Mouse (Mus musculus): ENCODE results near the gene Nmb. TPM values are rescaled to one million over a fixed set of nuclear protein-coding genes. Genes with fewer than 3 reads are reported as not detected.
"Not testable (repeated sequence)": the region's sequence is repeated elsewhere in the genome, so short reads cannot be mapped to it uniquely, and the experiment has no call there.

The Nmb gene
- 1 to 10 TPM; 3.6 to 4.0 TPM for total RNA-seq (2021)
- long read RNA-seq, experiment 1 = 0 reads
- long read RNA-seq, experiment 2 = 0 reads

DNA sequence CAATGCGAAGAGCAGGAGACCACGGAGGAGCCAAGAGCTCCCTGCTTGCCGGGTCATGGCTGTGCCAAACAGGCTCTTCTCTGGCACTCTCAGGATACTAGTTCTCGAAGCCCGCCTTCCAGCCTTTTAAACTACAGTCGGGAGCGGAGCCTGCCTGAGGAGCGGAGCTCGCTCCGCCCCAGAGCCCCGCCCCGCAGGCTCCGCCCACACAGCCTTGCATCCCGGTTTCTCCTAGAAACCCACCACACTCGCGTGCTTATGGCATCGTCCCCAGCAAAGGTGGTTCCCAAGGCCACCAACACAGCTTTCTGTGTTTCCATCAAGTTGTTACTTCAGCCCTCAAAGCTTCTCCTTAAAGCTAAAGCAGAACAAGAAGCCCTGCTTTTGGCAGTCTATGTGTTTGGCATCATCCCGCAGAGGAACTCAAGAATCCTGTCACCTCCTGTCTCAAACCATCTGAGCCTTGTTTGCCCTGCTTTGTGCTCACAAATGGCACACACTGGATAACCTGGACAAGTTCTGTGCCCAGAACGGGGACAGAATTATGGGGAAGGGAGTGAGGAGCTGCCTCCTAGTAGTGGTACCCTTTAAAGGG is at the start of gene Nmb:
Nmb (minus strand) TSS at position 156 of the 595 bp plus-strand sequence.
- intact Hi-C loops (cut with DNase I) = no loop called here
- peak within 1 kb of the TSS; percentile 77 for H3K4me3 ChIP-seq

DNA sequence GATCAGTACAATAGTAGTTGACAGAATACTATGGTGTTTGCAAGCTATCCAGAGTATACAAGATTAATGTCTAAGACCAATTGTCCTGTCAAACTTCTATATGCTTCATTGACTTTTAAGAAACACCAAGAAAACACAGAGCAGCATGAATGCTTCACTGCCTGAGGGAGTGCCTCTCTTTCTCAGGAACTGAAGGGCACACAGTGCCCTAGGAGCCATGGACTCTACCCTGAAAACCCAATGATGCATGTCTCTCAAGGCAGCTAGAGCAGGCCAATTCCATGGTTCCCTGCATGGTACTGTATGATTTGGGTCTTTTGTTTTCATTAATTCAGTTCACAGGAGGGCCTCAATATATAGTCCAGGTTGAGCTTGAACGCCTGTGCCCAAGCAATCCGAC is 49.4 kb upstream of the Nmb start:
- H3K4me3 ChIP-seq = no peak overlapping the region
- intact Hi-C loops (cut with DNase I) = no loop called here
- no peak for DNase-seq
- no peak for TF ChIP-seq CTCF (IDR thresholded peaks at IDR 0.05)
- no peak overlapping the region for H3K27ac ChIP-seq

More for the DNA sequence above, at the start of gene Nmb:
- peak; percentile 82 for DNase-seq
- no peak for TF ChIP-seq CTCF (IDR thresholded peaks at IDR 0.05)
- H3K27ac ChIP-seq = peak within 1 kb of the TSS; percentile 66

DNA sequence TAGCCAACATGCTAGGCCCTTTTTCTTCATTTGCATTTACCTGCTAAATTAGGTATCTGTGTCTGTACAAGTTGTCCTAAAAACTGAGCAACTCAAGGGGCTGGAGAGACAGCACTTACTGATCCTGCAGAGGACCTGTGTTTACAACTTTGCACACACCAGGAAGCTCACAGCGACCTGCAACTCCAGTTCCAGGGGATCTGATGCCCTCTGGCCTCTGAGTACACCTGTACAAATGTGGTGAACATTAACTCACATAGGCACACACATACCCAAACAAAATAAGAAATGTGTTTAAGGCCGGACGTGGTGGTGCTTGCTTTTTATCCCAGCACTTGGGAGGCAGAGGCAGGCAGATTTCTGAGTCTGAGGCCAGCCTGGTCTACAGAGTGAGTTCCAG is 47.3 kb upstream of the Nmb start:
- DNase-seq = no peak
- no peak for TF ChIP-seq CTCF (IDR thresholded peaks at IDR 0.05)
- H3K27ac ChIP-seq = no peak overlapping the region
- no peak overlapping the region for H3K4me3 ChIP-seq
- intact Hi-C loops (cut with DNase I) = no loop called here

DNA sequence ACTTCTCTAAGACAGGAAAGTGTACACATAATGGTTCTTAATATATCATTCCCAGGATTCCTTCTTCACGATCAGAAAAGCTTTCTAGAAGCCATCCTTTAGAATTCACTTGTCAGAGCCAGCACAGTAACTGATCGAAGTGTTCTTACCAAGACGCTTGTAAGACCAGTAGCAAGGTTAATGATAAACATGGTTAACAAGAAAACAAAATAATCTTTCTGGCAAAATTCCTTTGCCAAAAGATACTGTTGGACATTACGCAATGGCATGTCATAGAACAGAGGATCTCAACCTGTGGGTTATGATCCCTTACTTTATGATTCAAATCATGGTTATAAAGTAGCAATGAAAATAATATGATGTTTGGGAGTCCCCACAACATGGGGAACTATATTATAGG is 46.6 kb upstream of the Nmb start:
- intact Hi-C loops (cut with DNase I) = no loop called here

DNA sequence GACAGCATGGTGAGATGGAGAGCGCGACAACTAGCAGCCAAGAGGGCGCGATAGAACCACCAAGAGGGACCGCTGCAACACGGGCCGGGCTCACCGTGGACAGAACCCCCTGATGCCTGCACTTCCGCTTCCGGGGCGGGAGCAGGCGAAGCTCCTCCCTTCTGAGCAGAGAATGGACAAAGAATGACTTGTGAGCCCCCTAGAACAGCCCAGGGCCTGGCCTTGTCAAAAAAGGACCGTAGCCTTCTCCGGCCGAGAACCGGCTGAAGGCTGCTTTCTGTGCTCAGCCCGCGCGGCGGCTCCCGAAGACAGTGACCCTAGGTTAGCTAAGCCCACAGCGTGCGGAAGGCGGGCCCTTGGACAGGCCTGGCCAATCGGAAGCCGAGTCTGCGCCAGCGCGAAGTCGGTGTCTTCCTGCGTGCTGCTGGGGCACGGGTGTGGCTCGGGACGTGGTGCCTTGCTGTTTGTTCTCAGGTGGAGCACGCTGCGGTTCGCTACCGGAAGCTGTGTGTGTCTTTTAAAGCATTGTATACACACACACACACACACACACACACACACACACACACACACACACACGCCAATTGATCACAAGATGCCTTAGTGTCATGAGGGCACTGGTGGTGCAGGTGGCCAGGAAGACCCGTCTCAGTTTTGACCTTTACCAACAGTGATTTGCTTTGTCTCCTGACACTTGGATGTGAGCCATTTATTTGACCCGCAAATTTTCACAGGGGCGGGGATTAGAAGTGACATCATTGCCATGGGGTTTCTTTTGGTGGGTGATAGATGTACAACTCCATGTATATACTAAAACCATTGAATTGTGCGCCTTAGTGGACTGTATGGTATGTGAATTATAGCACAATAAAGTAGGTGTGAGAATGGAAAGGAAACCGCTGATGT is 42.8 kb upstream of the Nmb start, which contains the start of gene Sec11a:
Sec11a (minus strand) TSS at position 336 of the 906 bp plus-strand sequence.
- peak; percentile 21; the same call in 1 of the 2 replicates for TF ChIP-seq CTCF (IDR thresholded peaks at IDR 0.05)
- Histone ChIP-seq H3K27ac (peak within 1 kb of the TSS; percentile 98), H3K4me3 (peak within 1 kb of the TSS; percentile 94)
- peak; percentile 96 for DNase-seq
- intact Hi-C loops (cut with DNase I) = loop anchor here (5.0 kb wide), 1 partner anchor 40 kb away; no protein-coding TSS in a partner anchor

More for the DNA sequence above, 46.6 kb upstream of the Nmb start:
- no peak overlapping the region for H3K27ac ChIP-seq
- DNase-seq = no peak
- TF ChIP-seq CTCF (IDR thresholded peaks at IDR 0.05) = no peak
- no peak overlapping the region for H3K4me3 ChIP-seq

DNA sequence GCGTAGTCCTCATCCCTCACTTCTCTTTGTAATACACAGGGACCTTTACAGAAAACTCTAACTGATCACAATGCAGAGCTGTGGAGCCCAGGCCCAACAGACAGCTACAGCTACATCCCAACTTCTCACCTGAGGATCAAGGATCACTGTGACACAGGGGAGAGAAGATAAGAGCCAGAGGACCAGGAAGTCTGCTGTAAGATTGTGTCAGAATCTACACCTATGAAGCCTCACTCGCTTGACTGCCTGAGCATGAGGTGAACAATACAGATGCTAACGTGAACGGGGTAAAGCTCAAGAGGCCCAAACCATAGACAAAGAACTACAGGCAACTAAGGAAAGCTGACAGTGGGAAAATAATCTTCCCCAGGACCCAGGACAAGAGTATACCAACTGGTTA is 34.9 kb upstream of the Nmb start:
- DNase-seq = no peak
- Histone ChIP-seq H3K4me3 (no peak overlapping the region), H3K27ac (no peak overlapping the region)
- intact Hi-C loops (cut with DNase I) = no loop called here
- no peak for TF ChIP-seq CTCF (IDR thresholded peaks at IDR 0.05)

DNA sequence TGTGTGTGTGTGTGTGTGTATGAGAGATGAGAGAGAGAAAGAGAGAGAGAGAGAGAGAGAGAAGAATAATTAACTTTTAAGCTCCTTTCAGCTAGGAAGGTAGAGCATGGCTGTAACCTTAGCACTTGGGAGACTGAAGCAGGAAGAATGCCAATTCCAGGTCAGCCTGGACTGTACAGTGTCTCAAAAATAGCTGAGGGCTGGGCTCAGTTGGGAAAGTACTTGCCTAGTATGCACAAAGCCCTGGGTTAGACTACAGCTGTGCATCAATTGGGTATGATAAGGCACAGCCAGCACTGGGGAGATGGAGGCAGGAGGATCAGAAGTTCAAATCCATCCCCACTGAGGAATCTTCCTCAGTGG is 32.4 kb upstream of the Nmb start:
- intact Hi-C loops (cut with DNase I); DNase-seq; H3K27ac ChIP-seq; H3K4me3 ChIP-seq: not testable (repeated sequence)

DNA sequence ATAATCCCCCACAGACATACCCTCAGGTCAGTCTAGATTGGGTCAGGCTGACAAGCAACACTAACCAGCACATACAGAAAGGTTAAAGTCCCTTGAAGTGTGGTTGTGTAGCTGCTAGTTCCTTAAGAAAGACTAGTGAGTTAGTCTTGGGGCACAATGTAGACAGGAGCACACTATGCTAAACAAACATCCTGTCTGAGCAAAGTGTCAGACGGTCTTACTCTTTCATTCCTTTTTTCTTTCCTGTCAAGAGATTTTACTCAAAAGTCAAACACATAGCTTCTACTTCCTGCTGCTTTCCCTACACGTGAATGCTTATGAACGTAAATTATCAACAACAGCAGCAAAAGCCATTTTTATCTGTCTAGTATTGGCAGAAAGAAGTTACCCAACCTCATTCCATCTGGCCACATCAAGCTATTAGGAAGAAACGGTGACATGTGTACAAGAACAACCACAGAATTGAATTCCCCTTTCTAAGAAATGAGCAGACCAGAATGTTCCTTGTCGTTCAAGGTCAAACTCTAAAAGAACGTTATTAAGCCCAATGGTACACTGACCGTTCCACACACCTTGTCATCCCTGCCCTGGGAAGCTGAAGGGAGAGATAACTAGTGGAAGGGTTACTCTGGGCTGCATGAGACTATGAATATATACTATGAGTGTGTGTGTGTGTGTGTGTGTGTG is 31.9 kb upstream of the Nmb start:
- intact Hi-C loops (cut with DNase I); H3K4me3 ChIP-seq; DNase-seq: not testable (repeated sequence)
- H3K27ac ChIP-seq = peak overlapping the region; percentile 46

DNA sequence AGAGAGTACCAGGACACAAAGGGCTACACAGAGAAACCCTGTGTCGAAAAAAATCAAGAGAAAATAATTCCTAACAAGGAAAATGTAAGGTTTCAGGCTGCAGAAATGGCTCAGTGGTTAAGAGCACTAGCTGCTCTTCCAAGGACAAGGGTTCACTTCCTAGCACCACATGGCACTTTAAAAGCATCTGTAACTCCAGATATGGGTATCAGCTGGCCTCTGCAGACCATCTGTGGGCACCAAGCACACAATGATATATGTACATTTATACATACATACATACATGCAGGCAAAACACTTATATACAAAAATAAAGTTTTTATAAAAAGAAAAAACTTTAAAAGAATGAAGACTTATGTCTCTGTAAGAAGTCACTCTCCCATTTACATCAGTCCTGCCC is 31.0 kb upstream of the Nmb start:
- Histone ChIP-seq H3K4me3 (no peak overlapping the region), H3K27ac (no peak overlapping the region)
- no peak for DNase-seq
- no peak for TF ChIP-seq CTCF (IDR thresholded peaks at IDR 0.05)
- intact Hi-C loops (cut with DNase I) = no loop called here

DNA sequence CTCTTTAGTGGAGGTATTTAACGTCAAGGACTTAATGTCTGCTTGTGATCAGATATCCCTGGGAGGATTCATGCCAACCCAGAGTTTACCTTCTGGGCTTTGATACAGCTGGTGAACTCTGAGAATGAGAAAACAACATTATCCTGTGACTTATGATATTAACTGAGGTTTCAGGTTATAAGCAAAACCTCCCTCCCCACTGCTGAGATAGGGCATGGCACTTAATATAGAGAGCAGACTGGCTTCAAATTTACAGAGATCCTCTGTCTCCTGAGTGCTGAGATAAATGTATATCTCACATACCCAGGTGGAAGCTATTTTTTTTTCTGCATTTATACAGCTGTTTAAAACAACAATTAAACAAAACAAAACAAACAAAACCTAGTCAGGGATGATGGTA is 27.9 kb upstream of the Nmb start:
- TF ChIP-seq CTCF (IDR thresholded peaks at IDR 0.05) = no peak
- H3K27ac ChIP-seq = no peak overlapping the region
- H3K4me3 ChIP-seq = no peak overlapping the region
- intact Hi-C loops (cut with DNase I) = no loop called here
- no peak for DNase-seq

DNA sequence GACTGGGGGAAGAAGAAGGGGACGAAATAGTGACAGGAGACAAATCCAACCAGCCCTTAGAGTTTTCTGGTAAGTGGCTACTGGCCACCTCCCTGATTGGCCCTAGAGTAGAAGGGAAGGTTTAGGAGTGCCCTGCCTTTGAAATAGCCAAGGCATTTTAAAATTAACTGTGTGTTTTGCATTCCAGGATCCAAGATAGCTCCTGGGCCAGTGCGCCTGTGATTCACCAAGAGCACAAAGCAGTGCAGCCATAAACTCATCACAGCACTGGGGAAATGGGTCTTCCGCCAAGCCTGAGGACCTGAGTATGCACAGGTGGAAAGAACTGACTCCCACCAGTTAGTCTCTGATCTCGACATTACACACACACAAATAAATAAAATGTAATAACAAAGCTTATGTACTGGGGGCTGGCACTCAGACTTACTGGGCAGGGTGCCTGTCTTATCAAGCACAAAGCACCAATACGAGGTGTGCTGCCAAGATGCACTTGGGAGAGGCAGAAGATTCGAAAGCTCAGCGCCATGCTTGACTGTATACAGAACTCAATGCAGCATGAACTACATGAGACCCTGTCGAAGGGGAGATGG is 26.8 kb upstream of the Nmb start:
- TF ChIP-seq CTCF (IDR thresholded peaks at IDR 0.05) = no peak
- intact Hi-C loops (cut with DNase I) = no loop called here
- DNase-seq = no peak
- H3K4me3 ChIP-seq = no peak overlapping the region
- H3K27ac ChIP-seq = no peak overlapping the region

DNA sequence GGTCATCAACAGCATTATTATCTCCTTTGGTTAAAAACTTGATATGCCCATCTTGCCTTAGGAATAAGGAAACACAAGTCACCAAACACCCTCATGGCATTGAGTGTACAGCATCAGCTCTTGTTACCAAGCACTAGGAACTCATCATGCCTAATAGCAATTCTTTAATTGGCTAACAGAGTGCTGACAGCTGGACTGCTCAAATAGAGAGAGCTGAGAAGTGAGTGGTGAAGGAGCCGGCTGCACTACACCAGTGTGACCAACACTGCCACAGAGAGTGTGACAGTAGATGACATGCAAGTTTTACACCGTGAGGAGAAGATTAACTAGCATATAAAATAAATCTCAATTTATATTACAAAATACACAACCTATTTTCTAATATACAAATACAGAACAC is 18.3 kb upstream of the Nmb start:
- Histone ChIP-seq H3K4me3 (no peak overlapping the region), H3K27ac (no peak overlapping the region)
- intact Hi-C loops (cut with DNase I) = no loop called here
- no peak for TF ChIP-seq CTCF (IDR thresholded peaks at IDR 0.05)
- DNase-seq = no peak

DNA sequence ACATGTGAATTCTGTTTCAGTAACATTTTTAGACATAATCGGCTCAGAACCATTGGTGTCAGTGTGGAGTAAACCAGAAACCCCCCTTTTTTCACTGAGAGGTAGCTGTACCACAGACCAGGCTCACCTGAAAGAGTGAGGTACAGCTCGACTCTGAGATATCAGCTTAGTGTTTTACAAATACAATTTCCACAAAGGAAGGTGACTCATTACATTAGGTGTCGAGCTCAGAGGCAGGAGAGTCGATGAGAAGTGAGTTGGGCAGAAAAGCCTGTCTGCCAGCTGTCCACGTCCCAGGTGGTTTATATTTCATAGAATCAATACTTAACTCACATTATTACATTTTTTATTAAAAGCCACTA is 14.8 kb upstream of the Nmb start:
- no peak for TF ChIP-seq CTCF (IDR thresholded peaks at IDR 0.05)
- intact Hi-C loops (cut with DNase I) = no loop called here
- no peak for DNase-seq
- no peak overlapping the region for H3K4me3 ChIP-seq
- no peak overlapping the region for H3K27ac ChIP-seq

All from gastrocnemius, adult 2 months (tissue).